Comparison of ENCODE assay signal across 18 mouse cellular contexts in genomic region chr1:71946911-71947310, GRCm38 (mm10).
"Had no signal": no experiment of that assay in that cellular context is flagged by ENCODE, and none has a peak within 500 bp of the region (broad histone marks: within the 10 kb centered on the region; RNA-seq: fewer than 3 reads in every experiment).

No protein-coding gene starts in this region.

- H3K9me3 ChIP-seq: midbrain, embryonic 10.5 days; midbrain, embryonic 12.5 days; neural tube, embryonic 13.5 days; neural tube, embryonic 15.5 days had no signal

- H3K4me1 ChIP-seq: midbrain, embryonic 10.5 days; midbrain, embryonic 12.5 days; neural tube, embryonic 15.5 days had no signal

- H3K36me3 ChIP-seq: midbrain, embryonic 10.5 days; midbrain, embryonic 12.5 days; neural tube, embryonic 13.5 days; neural tube, embryonic 15.5 days had no signal

- H3K9ac ChIP-seq: lung, embryonic 14.5 days; midbrain, embryonic 12.5 days; neural tube, embryonic 13.5 days; neural tube, embryonic 15.5 days had no signal

- ATAC-seq: midbrain, embryonic 16.5 days had no signal

- H3K4me3 ChIP-seq: midbrain, embryonic 10.5 days; midbrain, embryonic 12.5 days; myocyte; neural tube, embryonic 13.5 days; neural tube, embryonic 15.5 days had no signal

- H3K27ac ChIP-seq: midbrain, embryonic 10.5 days; midbrain, embryonic 12.5 days; neural tube, embryonic 13.5 days; neural tube, embryonic 15.5 days had no signal

- H3K4me2 ChIP-seq: lung, embryonic 14.5 days; midbrain, embryonic 12.5 days; neural tube, embryonic 13.5 days; neural tube, embryonic 15.5 days had no signal

- H3K27me3 ChIP-seq: midbrain, embryonic 12.5 days; neural tube, embryonic 13.5 days; neural tube, embryonic 15.5 days had no signal

- DNase-seq: lung, embryonic 14.5 days; lung, postnatal 10 days; lung, postnatal 4 days; midbrain, embryonic 14.5 days; retina, postnatal 1 day; right cerebral cortex, adult 18-20 months; right cerebral cortex, postnatal 25 days; right cerebral cortex, postnatal 4 days; spleen, adult 18-20 months; thymus, adult 18-20 months; thymus, postnatal 14 days; thymus, postnatal 36 days had no signal
